Mouse (Mus musculus) heart, postnatal 25 days (tissue): ENCODE measurements around the gene Pigc. TPM values are rescaled to one million over a fixed set of nuclear protein-coding genes. Genes with fewer than 3 reads are reported as not detected.
A peak's percentile ranks its signal among the peaks of the same experiment; 100 is the strongest.

Experiments used
- DNase-seq: peaks from one replicate; pipeline ENCODE4 v3.0.0; 2022; ENCODE audit warnings: low spot score
- intact Hi-C: fragments of 180-260 bp; cut with DNase I; formaldehyde crosslinking; loops from one replicate; pipeline ENCODE4 v1.15.1; 2025
- total RNA-seq, 2 experiments: library from RNA; stranded (reverse); gene quantifications; 2 replicates each; pipeline ENCODE4 v1.2.3; 2021

The Pigc gene
- total RNA-seq, result 10 to 100 TPM; 16.5 to 16.9 TPM

DNA sequence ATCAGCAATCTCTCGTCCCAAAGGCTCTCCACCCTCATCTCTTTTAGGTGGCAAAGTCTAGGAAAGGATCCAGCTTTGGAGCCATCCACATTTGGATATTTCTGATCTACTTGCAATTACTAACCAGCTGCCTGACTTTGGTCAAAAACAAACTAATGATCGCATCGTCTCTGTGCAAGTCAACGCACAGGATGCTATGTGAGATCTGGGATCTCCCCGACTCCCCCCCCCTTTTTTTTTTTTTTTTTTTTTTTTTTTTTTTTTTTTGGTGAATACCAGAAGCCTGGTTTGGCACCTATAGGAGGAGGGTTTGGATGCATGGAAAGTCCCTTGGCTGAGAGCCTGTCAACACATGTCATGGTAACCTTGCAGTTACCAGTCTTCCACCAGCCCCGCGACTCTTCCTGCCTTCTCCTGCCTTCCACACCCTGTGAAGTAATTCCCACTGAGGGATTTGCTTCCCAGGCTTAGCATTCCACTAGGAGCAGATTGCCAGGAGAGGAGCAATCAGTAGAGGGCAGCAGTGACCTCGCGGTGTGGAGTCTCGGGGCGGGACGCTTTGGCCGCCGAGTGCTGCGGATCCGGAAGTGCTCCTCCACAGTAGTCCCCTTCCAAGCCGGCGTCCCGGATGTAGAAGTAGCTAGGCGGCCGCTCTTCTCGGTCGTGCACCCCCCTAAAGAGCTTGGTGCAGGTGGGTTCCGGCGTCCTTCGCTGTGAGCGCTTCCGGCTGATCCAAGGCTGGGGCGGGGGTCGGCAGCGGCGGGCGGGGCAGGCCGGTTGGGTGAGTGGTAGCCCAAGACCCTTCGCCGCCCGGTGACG, at the start of gene Pigc:
Pigc (plus strand) TSS at position 598 of the 819 bp plus-strand sequence.
- intact Hi-C loops, result loop anchor here (2.0 kb wide), 1 partner anchor 92 kb away; the partner anchor contains the start of gene Suco
- peak; percentile 89 for DNase-seq

DNA sequence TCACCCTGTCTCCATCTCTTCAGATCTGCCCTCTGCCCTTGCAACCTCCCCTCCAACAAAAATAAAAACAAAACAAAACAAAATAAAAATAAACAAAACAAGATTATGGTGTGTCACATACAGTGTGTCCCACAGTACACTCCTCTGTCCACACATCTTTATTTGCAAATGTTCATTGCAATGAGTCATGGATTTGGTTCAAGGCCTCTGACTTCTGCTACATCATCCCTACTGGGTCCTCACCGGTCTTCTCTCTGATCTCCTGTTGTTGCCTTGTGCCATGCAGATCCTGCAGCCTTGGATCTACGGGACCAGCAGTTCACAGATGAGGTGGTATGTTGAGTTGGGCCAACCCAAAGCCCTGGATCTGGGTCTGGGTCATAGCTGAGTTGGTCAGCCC, 49.4 kb upstream of the Pigc start:
- intact Hi-C loops, result no loop called here
- DNase-seq, result no peak

DNA sequence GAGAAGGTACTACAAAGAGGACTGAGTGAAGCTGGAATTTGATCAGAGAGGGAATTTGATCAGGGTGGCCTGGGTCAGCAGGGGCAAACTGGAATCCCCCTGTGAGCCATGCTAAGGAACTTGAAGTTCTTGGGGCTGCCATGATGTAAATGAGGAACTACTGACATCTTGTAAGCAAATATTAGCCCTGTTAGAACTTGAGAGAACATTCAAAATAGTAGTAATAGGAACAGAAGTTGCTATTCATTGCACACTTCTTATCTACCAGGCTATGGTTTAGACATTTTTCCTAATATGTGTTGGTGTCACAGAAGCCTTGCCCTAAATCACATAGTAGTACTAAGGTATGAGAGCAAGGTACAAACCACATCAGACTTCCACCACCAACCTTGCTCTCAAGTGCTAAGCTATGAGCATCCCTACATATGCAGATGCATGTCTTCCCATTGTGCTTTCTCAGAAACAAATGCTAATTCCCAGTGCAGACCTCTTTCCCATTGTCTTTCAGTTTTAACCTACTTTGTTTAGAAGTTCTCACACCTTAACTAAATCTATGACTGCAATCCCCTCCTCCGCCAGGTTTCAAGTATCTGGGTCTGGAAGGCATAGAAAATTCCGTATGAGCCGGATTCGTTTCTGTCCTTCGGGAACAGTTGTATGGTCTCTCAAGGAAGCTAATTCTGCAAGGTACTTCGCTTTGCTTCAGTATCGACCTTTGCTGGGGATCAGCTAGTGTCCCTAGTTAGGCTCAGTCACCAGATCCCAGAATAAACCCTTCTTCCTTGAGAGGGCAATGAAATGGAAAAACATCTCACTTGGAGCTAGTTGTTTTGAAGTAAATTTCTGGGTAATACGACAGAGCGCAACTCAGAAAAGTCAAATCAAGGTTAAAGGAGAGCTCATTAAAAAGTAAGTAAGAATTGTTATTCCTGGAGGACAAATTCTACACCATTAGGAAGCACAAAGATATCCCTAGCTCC, 48.2 kb upstream of the Pigc start:
- DNase-seq, result no peak
- intact Hi-C loops, result no loop called here

- intact Hi-C loops, result no loop called here
- no peak for DNase-seq
These were observed 47.1 kb upstream of the Pigc start for GRCm38 (mm10) chr1:161921928-161922327.

DNA sequence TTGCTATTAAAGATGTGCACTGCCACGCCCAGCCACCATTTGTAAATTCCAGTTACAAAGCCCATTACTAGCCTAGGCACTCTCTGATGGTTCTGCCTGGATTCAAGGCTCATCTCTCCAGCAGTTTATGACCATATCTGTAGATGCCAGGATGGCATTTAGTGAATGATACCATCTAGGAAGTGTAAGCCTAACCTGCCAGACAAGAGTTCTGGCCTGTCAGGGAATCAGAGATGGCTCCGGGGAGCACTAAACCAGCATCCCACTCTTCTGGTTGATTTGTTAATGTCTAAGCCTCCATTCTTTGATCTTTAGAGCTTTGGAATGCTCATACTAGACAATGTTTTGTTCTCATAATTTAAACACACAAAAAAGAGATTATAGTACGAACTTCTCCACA, 44.7 kb upstream of the Pigc start:
- no peak for DNase-seq
- intact Hi-C loops, result no loop called here

DNA sequence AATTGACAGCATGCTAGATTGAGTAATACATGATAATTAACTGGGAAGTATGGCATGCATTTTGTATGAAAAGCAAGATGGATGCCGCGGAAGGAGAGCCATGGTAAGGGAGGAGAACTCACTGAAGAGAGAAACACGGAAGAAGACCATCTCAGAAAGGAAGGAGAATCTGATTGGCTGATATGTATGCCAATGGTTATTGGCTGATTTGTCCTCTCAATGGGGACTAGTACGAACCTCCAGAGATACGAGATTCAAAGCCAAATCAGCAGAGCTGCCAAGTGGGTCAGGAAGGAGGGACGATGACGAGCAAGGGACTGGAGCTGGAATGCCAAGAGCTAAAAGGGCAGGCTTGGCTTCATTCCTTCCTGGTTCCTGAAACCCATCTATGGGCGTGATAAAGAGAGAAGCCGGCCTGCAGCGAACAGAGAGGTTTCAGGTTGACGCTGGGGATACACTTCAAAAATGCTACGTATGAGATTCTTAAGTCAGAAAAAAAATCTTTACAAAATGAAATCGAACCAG, 43.6 kb upstream of the Pigc start:
- intact Hi-C loops, result no loop called here
- DNase-seq, result no peak

DNA sequence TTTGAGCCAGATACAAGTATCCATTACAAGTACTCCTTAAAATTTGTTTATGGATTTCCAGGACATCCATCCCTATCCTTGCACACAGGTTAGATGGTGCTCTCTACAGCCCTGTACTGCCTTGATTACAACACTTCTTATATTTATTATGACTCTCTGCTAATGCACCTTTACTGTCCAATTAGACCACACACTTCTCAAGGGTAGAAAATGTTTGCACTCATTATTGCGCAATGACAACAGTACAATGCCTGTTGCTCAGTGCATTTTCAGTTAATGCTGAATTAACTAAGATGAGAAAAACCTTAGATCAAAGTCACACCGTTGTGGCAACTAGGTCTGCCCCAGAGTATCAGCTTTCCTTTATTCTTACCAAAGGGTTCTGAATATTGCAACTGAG, 41.0 kb upstream of the Pigc start:
- no peak for DNase-seq
- intact Hi-C loops, result no loop called here

DNA sequence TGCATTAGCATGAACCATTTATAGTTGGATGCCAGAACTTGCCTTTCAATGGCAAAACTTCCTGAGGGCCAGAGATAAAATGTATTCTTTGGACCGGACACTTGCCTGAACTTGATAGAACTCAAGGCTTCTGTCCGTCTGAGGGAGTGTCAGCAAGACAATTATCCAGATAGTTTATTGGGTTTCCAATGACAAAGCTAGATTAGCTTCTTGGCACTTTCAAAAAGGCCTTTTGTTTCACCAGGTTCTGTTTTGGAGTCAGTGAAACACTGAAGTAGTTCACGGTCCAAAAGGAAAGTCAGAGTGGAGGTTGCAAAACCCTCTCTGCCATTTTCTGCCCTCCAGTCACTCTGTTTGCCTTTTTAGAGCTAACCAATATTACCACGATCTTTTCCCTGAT, 37.7 kb upstream of the Pigc start:
- DNase-seq, result no peak
- intact Hi-C loops, result no loop called here

GRCm38 (mm10) chr1:161931817-161932216, 37.2 kb upstream of the Pigc start:
- intact Hi-C loops, result no loop called here
- DNase-seq, result no peak

DNA sequence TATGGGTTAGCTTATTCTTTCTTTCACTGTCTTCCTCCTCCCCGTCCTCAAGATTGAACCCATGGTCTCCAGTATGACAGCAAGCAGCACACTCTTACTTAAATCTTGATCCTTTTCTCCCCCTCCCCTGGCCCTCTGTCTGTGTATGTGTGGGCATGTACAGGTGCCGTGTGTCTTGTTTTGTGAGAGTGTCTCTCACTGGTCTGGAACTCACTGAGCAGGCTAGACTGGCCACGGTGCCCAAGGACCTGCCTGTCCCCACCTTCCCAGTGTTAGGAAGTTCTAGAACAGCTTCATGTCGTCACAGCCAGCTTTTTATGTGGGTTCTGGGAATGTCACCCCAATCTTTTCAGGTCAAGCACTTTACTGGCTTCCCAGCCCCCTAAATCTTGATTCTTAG, 36.7 kb upstream of the Pigc start:
- intact Hi-C loops, result no loop called here
- no peak for DNase-seq

DNA sequence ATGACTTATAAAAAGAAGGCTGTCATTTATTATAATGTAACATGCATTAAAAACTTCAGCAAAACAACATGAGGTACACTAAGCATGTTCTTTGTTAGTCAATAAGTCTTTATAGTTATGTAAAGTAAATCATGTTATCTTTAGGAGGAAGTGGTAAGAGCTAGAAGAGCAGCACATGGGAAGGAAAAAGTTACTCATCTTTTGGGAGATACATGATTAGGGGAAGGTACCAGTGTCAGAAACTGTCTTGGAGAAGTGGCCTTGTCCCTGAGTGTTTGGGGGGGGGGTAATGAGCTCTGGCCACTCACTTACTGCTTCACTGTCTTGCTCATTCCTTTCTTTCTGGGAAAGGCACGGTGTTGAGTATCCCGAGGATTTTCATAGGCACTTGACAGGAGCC, 26.9 kb upstream of the Pigc start:
- intact Hi-C loops, result no loop called here
- DNase-seq, result no peak

DNA sequence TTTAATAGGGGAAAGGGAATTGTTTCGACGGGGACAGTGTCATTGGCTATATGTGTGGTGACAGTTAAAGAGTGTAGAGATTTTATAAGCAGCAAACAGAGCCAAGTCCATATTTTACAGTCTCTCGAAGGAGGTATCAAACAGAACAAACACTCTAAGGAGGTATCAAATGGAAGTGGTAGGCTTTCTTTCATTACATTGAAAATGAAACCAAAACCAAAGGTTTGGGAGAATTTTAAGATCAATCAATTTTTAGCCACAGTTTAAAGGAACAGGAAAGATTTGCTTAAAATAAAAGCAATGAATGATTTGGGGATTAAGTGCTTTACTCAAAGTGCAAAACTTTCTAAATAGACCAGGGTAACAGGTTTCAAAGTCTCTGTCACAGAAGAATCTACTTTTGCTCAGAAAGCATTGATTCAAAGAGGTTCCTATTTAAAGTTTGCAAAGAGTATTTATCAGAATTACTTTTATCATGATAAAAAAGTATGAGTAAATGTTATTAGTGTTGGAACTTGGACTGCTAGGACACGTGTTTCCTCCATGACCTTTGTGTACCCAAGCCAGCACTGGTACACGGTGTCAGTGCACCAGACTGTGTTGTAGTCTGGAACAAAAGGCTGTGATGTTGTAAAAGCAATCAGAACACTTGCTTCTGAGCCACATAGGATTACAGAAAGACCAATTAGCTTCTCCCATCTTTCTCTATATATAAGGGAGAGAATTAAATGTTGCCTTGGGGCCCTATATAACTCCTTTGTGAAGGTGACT, 17.8 kb upstream of the Pigc start:
- DNase-seq, result no peak
- intact Hi-C loops, result no loop called here

GRCm38 (mm10) chr1:161952599-161952998, 16.4 kb upstream of the Pigc start:
- intact Hi-C loops, result no loop called here
- DNase-seq, result no peak

- no peak for DNase-seq
These were observed 13.1 kb upstream of the Pigc start for GRCm38 (mm10) chr1:161955846-161956245.

DNA sequence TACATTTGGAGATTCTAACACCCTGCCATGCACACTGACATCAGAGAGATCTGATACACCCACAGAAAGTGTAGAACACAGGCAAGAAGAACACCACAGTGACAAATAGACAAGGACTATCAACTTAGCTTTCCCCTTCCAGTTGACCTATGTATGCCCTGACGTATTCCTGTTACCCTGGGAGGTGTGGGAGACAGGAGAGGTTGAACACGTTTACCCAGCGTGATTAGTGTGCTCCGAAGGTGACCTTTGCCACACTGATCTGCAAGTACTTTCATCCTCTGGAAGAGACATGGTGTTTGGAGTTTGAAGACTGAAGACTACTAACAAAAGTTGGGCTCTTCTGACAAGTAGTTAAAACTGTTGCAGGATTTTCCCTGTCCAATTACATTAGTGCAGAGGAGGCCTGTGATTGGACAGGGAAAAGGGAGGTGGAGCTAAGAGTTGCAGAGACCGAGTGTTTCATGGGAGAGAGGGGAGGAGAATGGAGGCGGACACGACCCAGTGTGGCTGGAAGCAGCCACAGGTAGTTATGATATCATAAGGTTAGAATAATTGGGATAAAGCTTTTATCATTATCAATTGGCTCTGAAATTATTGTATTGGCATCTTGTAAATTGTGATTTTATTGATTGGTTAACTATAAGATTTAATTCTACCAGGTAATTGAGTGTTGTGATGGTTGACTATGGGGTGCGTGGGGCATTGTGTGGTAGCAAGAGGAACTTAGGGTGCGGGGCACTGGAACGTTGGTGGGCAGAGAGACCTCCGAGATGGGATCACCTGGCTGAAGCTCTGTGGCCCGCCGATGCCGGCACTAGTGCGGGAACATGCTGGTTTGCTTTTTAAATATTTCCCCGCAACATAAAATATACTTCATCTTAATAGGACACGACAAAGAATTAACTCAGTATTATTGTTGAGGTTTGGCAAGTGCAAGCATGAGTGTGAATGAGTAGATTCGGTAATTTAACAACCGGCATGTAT, 10.7 kb upstream of the Pigc start:
- intact Hi-C loops, result no loop called here

More at GRCm38 (mm10) chr1:161955846-161956245, 13.1 kb upstream of the Pigc start:
- intact Hi-C loops, result no loop called here

DNA sequence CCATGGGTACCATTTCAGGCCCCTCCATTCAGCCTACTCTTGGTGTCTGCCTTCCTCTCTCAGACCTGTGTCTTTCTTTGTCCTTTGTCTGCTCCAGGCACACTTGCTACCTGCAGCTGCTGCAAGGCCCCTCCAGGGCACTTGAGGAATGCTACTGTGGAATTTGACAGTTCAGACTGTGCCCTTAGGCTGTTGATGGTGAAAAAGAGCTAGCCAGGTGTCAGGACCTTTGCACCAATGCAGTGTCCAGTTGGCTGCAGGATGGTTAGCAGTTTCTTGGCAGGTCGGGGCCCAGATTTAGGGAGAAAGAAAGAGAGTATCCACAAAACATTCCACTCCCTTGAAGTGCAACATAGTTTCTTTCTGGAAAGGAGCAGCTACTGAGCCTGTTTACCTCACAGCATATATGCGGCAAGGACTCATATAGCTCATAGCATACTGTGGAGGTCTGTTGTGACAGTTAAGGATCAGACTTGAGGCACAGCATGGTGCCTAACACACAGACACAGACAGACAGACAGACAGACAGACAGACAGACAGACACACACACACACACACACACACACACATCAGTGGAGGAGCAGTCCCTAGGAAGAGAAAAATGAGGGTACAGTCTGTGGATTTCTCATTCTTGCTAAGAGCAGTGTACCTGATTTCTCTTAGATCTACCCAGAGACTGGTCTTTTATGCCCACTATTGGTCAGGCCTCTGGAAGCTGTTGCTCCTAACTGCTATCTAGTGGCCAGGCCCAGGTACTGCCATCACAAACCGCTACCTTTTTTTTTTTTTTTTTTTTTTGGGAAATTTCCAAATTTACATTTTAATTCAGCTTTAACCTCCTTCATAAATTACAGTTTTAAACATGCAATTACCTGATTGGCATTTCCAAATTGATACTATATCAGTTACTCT, 6.3 kb upstream of the Pigc start:
- intact Hi-C loops, result loop anchor here (5.0 kb wide), 1 partner anchor 215 kb away; no protein-coding TSS in a partner anchor
- DNase-seq, result no peak

More for the DNA sequence above, 10.7 kb upstream of the Pigc start:
- DNase-seq, result no peak

DNA sequence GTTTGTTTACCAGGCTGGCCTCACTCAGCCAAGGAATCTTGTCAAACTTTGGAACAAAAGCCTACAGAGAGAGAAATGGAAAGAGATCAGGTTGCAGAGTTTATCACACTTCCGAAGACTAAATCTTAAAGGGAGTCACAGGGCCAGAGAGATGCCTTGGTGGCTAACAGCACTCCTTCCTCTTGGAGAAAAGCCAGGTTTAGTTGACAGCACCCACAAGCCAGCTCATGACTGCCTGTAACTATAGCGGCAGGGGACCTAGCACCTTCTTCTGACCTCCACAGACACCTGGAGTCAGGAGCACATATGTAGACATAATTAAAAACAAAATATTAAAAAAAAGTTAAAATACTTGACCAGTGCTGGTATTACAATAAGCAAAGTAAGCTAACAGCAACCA, 1.1 kb upstream of the Pigc start:
- intact Hi-C loops, result loop anchor here (2.0 kb wide), 1 partner anchor 91 kb away; the partner anchor contains the start of gene Suco
- no peak for DNase-seq

DNA sequence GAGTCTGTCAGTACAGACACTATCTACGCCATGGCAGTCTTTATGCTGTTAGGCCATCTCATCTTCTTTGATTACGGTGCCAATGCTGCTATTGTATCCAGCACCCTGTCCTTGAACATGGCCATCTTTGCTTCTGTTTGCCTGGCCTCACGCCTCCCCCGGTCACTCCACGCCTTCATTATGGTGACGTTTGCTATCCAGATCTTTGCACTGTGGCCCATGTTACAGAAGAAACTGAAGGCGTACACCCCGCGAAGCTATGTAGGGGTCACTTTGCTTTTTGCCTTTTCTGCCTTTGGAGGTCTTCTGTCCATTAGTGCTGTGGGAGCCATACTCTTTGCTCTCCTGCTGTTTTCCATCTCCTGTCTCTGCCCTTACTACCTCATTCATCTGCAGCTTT, 1.9 kb downstream of the Pigc start:
- intact Hi-C loops, result no loop called here
- no peak for DNase-seq
